10 mouse cellular contexts compared by ENCODE assay signal in the genomic region with DNA sequence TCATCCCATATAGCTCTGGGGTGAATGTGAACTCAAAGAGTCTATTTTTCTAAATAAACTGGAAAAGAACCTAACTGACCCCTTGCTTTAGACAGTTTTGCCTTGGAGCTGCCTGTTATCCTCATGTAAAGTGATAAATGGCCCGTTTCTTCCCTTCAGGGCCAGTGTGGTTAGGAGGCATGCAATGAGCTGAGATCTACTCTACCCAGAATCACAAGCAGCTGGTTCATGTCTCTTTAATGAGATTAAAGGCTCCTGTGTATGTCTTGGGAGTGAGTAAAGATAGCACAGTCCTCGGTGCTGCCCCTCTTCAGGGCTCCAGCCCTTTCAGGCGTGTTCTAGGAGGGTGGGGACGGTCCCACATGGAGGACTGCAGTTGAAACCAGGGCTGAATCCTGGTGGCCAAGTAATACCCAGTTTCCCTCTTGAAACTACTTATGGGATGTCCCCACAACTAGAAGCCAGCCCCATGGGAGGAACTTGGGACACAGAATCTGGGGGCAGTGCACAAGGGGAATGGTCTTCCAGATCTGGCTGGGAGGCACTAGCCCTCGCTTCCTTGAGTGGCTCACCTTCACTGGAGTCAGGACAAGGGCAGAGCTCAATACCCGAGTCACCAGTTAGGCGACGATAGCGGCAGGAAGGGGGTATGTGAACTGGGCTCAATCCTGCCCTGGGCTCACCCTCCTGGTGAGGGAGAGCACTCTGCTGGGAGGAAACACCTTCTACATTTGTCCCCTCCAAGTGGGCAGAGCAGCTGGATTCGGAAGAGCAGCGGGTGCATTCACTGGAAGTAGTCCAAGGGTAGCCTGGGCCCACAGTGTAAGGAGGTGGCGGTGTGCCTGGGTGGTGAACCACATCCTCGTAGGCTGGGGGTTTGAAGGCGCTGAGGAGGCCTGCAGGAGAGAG. TPM values are rescaled to one million over a fixed set of nuclear protein-coding genes. Genes with fewer than 3 reads are reported as not detected.
DNase-seq lines count a peak whose midpoint lies in the region; ATAC-seq and TF ChIP-seq lines count a peak whose summit lies in the region.
"Had no signal": no experiment of that assay in that cellular context is flagged by ENCODE, and none has a peak within 500 bp of the region (broad histone marks: within the 10 kb centered on the region; RNA-seq: fewer than 3 reads in every experiment).

No protein-coding gene starts in this region.

- H3K36me3 ChIP-seq in forebrain, embryonic 11.5 days (ENCODE audit: control insufficient read depth, insufficient read depth, low read length) = no peaks in the 10 kb centered on the region; the same call in none of the 2 replicates
- peaks cover 13% of the 10 kb centered on the region; the same call in 1 of the 2 replicates for H3K36me3 ChIP-seq in forebrain, embryonic 16.5 days (ENCODE audit: control insufficient read depth, insufficient read depth)
- H3K36me3 ChIP-seq in megakaryocyte, embryonic 14.5 days (replicated peaks; ENCODE audit: low read length) = peaks cover 47% of the 10 kb centered on the region
- H3K36me3 ChIP-seq in forebrain, embryonic 15.5 days = peaks cover 25% of the 10 kb centered on the region; the same call in 1 of the 2 replicates
- no peaks in the 10 kb centered on the region for H3K36me3 ChIP-seq in myocyte (ENCODE audit: control insufficient read depth, insufficient read depth)

- WGBS in forebrain, embryonic 11.5 days = 88% methylated on average over 14 of the region's 14 CpGs
- WGBS in forebrain, embryonic 16.5 days = 83% methylated on average over 14 of the region's 14 CpGs
- WGBS in forebrain, embryonic 15.5 days = 83% methylated on average over 14 of the region's 14 CpGs
- WGBS in cerebellum, adult 2 months = 52% methylated on average over 14 of the region's 14 CpGs

- H3K79me2 ChIP-seq in myocyte (ENCODE audit: control insufficient read depth, insufficient read depth) = peaks cover 30% of the 10 kb centered on the region

- no peak for DNase-seq in forebrain, embryonic 11.5 days (ENCODE audit: low spot score)
- no peak for DNase-seq in gastrocnemius, postnatal 36 days
- no peak for DNase-seq in cerebellum, adult 2 months

- no peak for TF ChIP-seq CTCF in cerebellum, adult 2 months (IDR thresholded peaks at IDR 0.05; ENCODE audit: borderline replicate concordance, insufficient read depth, low read depth, low read length)

- intact Hi-C loops in gastrocnemius, postnatal 36 days (cut with DNase I) = no loop called here

- peak; percentile 1 for TF ChIP-seq POLR2A in myocyte (IDR thresholded peaks at IDR 0.05; ENCODE audit: insufficient read length, low read depth)
- no peak for TF ChIP-seq POLR2A in cerebellum, adult 2 months (IDR thresholded peaks at IDR 0.05; ENCODE audit: borderline replicate concordance, insufficient read depth, low read length)

- no peak overlapping the region; the same call in 1 of the 2 replicates for H3K9ac ChIP-seq in forebrain, embryonic 11.5 days (ENCODE audit: low read length)
- no peak overlapping the region; the same call in 1 of the 2 replicates for H3K9ac ChIP-seq in forebrain, embryonic 16.5 days (replicated peaks; ENCODE audit: low read depth, low read length)
- H3K9ac ChIP-seq in forebrain, embryonic 15.5 days (replicated peaks) = 0 out of 2 replicates have a peak overlapping the region, but pooled peaks have one; percentile 95

- no peak for ATAC-seq in forebrain, embryonic 11.5 days (replicated peaks; ENCODE audit: low FRiP score)
- no peak for ATAC-seq in forebrain, embryonic 16.5 days
- ATAC-seq in megakaryocyte, adult 5-6 weeks (ENCODE audit: poor library complexity, severe bottlenecking) = no peak
- ATAC-seq in forebrain, embryonic 15.5 days (replicated peaks) = no peak
- ATAC-seq: inflammation-experienced regulatory T-cells, adult 6 months had no signal

- no peak overlapping the region for H3ac ChIP-seq in myocyte (ENCODE audit: control insufficient read depth, insufficient read length)

- peak overlapping the region; percentile 77 for H3K4me2 ChIP-seq in forebrain, embryonic 11.5 days (ENCODE audit: low read depth, low read length, severe bottlenecking)
- H3K4me2 ChIP-seq in forebrain, embryonic 16.5 days (ENCODE audit: low read length) = no peak overlapping the region; the same call in 1 of the 2 replicates
- H3K4me2 ChIP-seq in forebrain, embryonic 15.5 days (replicated peaks) = peak overlapping the region; percentile 95; the same call in 1 of the 2 replicates
- peak overlapping the region; percentile 100 for H3K4me2 ChIP-seq in myocyte (ENCODE audit: low read depth)

- H3K27me3 ChIP-seq in forebrain, embryonic 11.5 days (ENCODE audit: control insufficient read depth, insufficient read depth, low read length) = no peaks in the 10 kb centered on the region
- no peaks in the 10 kb centered on the region for H3K27me3 ChIP-seq in forebrain, embryonic 16.5 days (replicated peaks; ENCODE audit: control insufficient read depth, insufficient read depth, low read length)
- H3K27me3 ChIP-seq in megakaryocyte, embryonic 14.5 days (replicated peaks) = no peaks in the 10 kb centered on the region
- H3K27me3 ChIP-seq in forebrain, embryonic 15.5 days = no peaks in the 10 kb centered on the region
- no peaks in the 10 kb centered on the region for H3K27me3 ChIP-seq in myocyte (ENCODE audit: control insufficient read depth, insufficient read depth, insufficient read length)
- no peaks in the 10 kb centered on the region for H3K27me3 ChIP-seq in cerebellum, adult 2 months (ENCODE audit: control insufficient read depth, insufficient read depth, low read length)

- H3K27ac ChIP-seq in forebrain, embryonic 11.5 days (ENCODE audit: low read depth, low read length) = no peak overlapping the region
- H3K27ac ChIP-seq in forebrain, embryonic 16.5 days (ENCODE audit: low read length) = no peak overlapping the region
- H3K27ac ChIP-seq in forebrain, embryonic 15.5 days (replicated peaks) = no peak overlapping the region
- H3K27ac ChIP-seq in cerebellum, adult 2 months (ENCODE audit: insufficient read depth, low read length) = no peak overlapping the region
- H3K27ac ChIP-seq: macrophage had no signal

- no peaks in the 10 kb centered on the region for H3K9me3 ChIP-seq in forebrain, embryonic 11.5 days (ENCODE audit: control insufficient read depth, low read length)
- no peaks in the 10 kb centered on the region for H3K9me3 ChIP-seq in forebrain, embryonic 16.5 days (ENCODE audit: control insufficient read depth, low read length)
- H3K9me3 ChIP-seq in megakaryocyte, embryonic 14.5 days = no peaks in the 10 kb centered on the region
- no peaks in the 10 kb centered on the region for H3K9me3 ChIP-seq in forebrain, embryonic 15.5 days

- peaks cover 19% of the 10 kb centered on the region; the same call in 1 of the 2 replicates for H3K4me1 ChIP-seq in forebrain, embryonic 11.5 days (replicated peaks; ENCODE audit: control insufficient read depth, insufficient read depth, low read length)
- peaks cover 54% of the 10 kb centered on the region for H3K4me1 ChIP-seq in forebrain, embryonic 16.5 days (replicated peaks; ENCODE audit: control insufficient read depth, insufficient read depth, low read length)
- peaks cover 91% of the 10 kb centered on the region for H3K4me1 ChIP-seq in megakaryocyte, embryonic 14.5 days
- peaks cover 65% of the 10 kb centered on the region for H3K4me1 ChIP-seq in forebrain, embryonic 15.5 days
- peaks cover 15% of the 10 kb centered on the region for H3K4me1 ChIP-seq in cerebellum, adult 2 months (ENCODE audit: control insufficient read depth, insufficient read depth, low read length)

- H3K4me3 ChIP-seq in forebrain, embryonic 11.5 days (ENCODE audit: low read depth, low read length) = 0 out of 2 replicates have a peak overlapping the region, but pooled peaks have one; percentile 5
- H3K4me3 ChIP-seq in forebrain, embryonic 16.5 days (replicated peaks; ENCODE audit: low read length) = no peak overlapping the region
- peak overlapping the region; percentile 79 for H3K4me3 ChIP-seq in megakaryocyte, embryonic 14.5 days (replicated peaks)
- H3K4me3 ChIP-seq in forebrain, embryonic 15.5 days = peak overlapping the region; percentile 86; the same call in 1 of the 2 replicates
- H3K4me3 ChIP-seq in myocyte = no peak overlapping the region
- H3K4me3 ChIP-seq in cerebellum, adult 2 months (replicated peaks; ENCODE audit: insufficient read depth, low read depth, low read length) = no peak overlapping the region

RNA-seq across cellular contexts. Expression of gene Wbp1, which starts 2.3 kb away (rescaled TPM):
- polyA plus RNA-seq in forebrain, embryonic 11.5 days (2014; fragmentation: Nextera tagmentation; extraction: Ambion mirVana) = 141 and 154 TPM in 2 replicates
- polyA plus RNA-seq in forebrain, embryonic 16.5 days (2015; fragmentation: Nextera tagmentation; extraction: Ambion mirVana) = 209 and 228 TPM in 2 replicates
- polyA plus RNA-seq in megakaryocyte, embryonic 14.5 days (2012; ENCODE audit: insufficient read depth, low replicate concordance) = 86.6 and 121 TPM in 2 replicates
- total RNA-seq in megakaryocyte, adult 5-6 weeks (2015) = 33.5 and 34.8 TPM in 2 replicates
- 74.0 and 89.9 TPM in 2 replicates for total RNA-seq in megakaryocyte, adult 5-6 weeks (2017)
- 229 and 231 TPM in 2 replicates for polyA plus RNA-seq in forebrain, embryonic 15.5 days (2015; fragmentation: Nextera tagmentation; extraction: Ambion mirVana)
- polyA plus RNA-seq in myocyte (2012; fragmentation: generic; extraction: Trizol) = 79.6 TPM
- total RNA-seq in gastrocnemius, postnatal 36 days (2021) = 10 to 100 TPM; 35.4 to 35.8 TPM
- polyA plus RNA-seq in cerebellum, adult 2 months (2012; rRNA removed) = 88.2 and 93.1 TPM in 2 replicates

RNA-seq across cellular contexts. Expression of gene Mogs, which starts 3.8 kb away (rescaled TPM):
- 37.1 and 39.0 TPM in 2 replicates for polyA plus RNA-seq in forebrain, embryonic 11.5 days (2014; fragmentation: Nextera tagmentation; extraction: Ambion mirVana)
- polyA plus RNA-seq in forebrain, embryonic 16.5 days (2015; fragmentation: Nextera tagmentation; extraction: Ambion mirVana) = 21.8 and 22.6 TPM in 2 replicates
- 76.1 and 165 TPM in 2 replicates for polyA plus RNA-seq in megakaryocyte, embryonic 14.5 days (2012; ENCODE audit: insufficient read depth, low replicate concordance)
- total RNA-seq in megakaryocyte, adult 5-6 weeks (2015) = 17.5 and 21.6 TPM in 2 replicates
- total RNA-seq in megakaryocyte, adult 5-6 weeks (2017) = 33.4 and 38.7 TPM in 2 replicates
- polyA plus RNA-seq in forebrain, embryonic 15.5 days (2015; fragmentation: Nextera tagmentation; extraction: Ambion mirVana) = 24.2 and 26.7 TPM in 2 replicates
- 33.2 TPM for polyA plus RNA-seq in myocyte (2012; fragmentation: generic; extraction: Trizol)
- total RNA-seq in gastrocnemius, postnatal 36 days (2021) = 1 to 10 TPM; 4.4 to 4.5 TPM
- 31.7 and 33.5 TPM in 2 replicates for polyA plus RNA-seq in cerebellum, adult 2 months (2012; rRNA removed)

RNA-seq across cellular contexts. Expression of gene Ino80b, which starts 6.2 kb away (rescaled TPM):
- 20.0 and 27.7 TPM in 2 replicates for polyA plus RNA-seq in forebrain, embryonic 11.5 days (2014; fragmentation: Nextera tagmentation; extraction: Ambion mirVana)
- polyA plus RNA-seq in forebrain, embryonic 16.5 days (2015; fragmentation: Nextera tagmentation; extraction: Ambion mirVana) = 11.4 and 14.4 TPM in 2 replicates
- polyA plus RNA-seq in megakaryocyte, embryonic 14.5 days (2012; ENCODE audit: insufficient read depth, low replicate concordance) = 201 and 370 TPM in 2 replicates
- total RNA-seq in megakaryocyte, adult 5-6 weeks (2015) = 18.8 and 19.6 TPM in 2 replicates
- 26.0 and 36.2 TPM in 2 replicates for total RNA-seq in megakaryocyte, adult 5-6 weeks (2017)
- polyA plus RNA-seq in forebrain, embryonic 15.5 days (2015; fragmentation: Nextera tagmentation; extraction: Ambion mirVana) = 15.6 and 16.5 TPM in 2 replicates
- 38.3 TPM for polyA plus RNA-seq in myocyte (2012; fragmentation: generic; extraction: Trizol)
- total RNA-seq in gastrocnemius, postnatal 36 days (2021) = 10 to 100 TPM; 14.3 to 14.5 TPM
- 25.1 and 25.3 TPM in 2 replicates for polyA plus RNA-seq in cerebellum, adult 2 months (2012; rRNA removed)

RNA-seq across cellular contexts. Expression of gene Mrpl53, which starts 10.2 kb away (rescaled TPM):
- polyA plus RNA-seq in forebrain, embryonic 11.5 days (2014; fragmentation: Nextera tagmentation; extraction: Ambion mirVana) = 116 and 123 TPM in 2 replicates
- 109 and 122 TPM in 2 replicates for polyA plus RNA-seq in forebrain, embryonic 16.5 days (2015; fragmentation: Nextera tagmentation; extraction: Ambion mirVana)
- 9.6 and 78.7 TPM in 2 replicates for polyA plus RNA-seq in megakaryocyte, embryonic 14.5 days (2012; ENCODE audit: insufficient read depth, low replicate concordance)
- total RNA-seq in megakaryocyte, adult 5-6 weeks (2015) = 44.5 and 45.8 TPM in 2 replicates
- 20.8 and 27.7 TPM in 2 replicates for total RNA-seq in megakaryocyte, adult 5-6 weeks (2017)
- polyA plus RNA-seq in forebrain, embryonic 15.5 days (2015; fragmentation: Nextera tagmentation; extraction: Ambion mirVana) = 121 and 126 TPM in 2 replicates
- polyA plus RNA-seq in myocyte (2012; fragmentation: generic; extraction: Trizol) = 177 TPM
- total RNA-seq in gastrocnemius, postnatal 36 days (2021) = 100 to 1,000 TPM in 1 of 2 experiments, 10 to 100 TPM in 1; 91.0 to 103 TPM
- 109 and 114 TPM in 2 replicates for polyA plus RNA-seq in cerebellum, adult 2 months (2012; rRNA removed)

RNA-seq across cellular contexts. Expression of gene Rtkn, which starts 16.2 kb away (rescaled TPM):
- 17.8 and 23.0 TPM in 2 replicates for polyA plus RNA-seq in forebrain, embryonic 11.5 days (2014; fragmentation: Nextera tagmentation; extraction: Ambion mirVana)
- 6.9 and 7.4 TPM in 2 replicates for polyA plus RNA-seq in forebrain, embryonic 16.5 days (2015; fragmentation: Nextera tagmentation; extraction: Ambion mirVana)
- 15.8 and 48.5 TPM in 2 replicates for polyA plus RNA-seq in megakaryocyte, embryonic 14.5 days (2012; ENCODE audit: insufficient read depth, low replicate concordance)
- 0.52 and 0.67 TPM in 2 replicates for total RNA-seq in megakaryocyte, adult 5-6 weeks (2015)
- 0.29 and 1.2 TPM in 2 replicates for total RNA-seq in megakaryocyte, adult 5-6 weeks (2017)
- polyA plus RNA-seq in forebrain, embryonic 15.5 days (2015; fragmentation: Nextera tagmentation; extraction: Ambion mirVana) = 6.1 and 7.0 TPM in 2 replicates
- polyA plus RNA-seq in myocyte (2012; fragmentation: generic; extraction: Trizol) = 29.7 TPM
- 10 to 100 TPM; 11.3 to 13.8 TPM for total RNA-seq in gastrocnemius, postnatal 36 days (2021)
- 88.8 and 97.2 TPM in 2 replicates for polyA plus RNA-seq in cerebellum, adult 2 months (2012; rRNA removed)

Comparison
In these comparisons a context has a peak if more than half of its experiments do, and no peak if none do; other contexts are left out.
1. H3K4me3 ChIP-seq: peak in forebrain, embryonic 11.5 days (single experiment), megakaryocyte, embryonic 14.5 days (single experiment) and forebrain, embryonic 15.5 days (single experiment); none in forebrain, embryonic 16.5 days (single experiment), myocyte (single experiment) and cerebellum, adult 2 months (single experiment).